Mouse (Mus musculus) layer of hippocampus, adult 2 months (tissue): ENCODE results near the gene Ralgapa2. TPM values are rescaled to one million over a fixed set of nuclear protein-coding genes. Genes with fewer than 3 reads are reported as not detected.

Experiments used
- DNase-seq, 2 experiments: peaks; one replicate each; pipeline ENCODE4 v3.0.0; 2022; ENCODE audit warnings: low spot score in 2 of 2
- H3K27ac ChIP-seq: fragments of 200-600 bp; 2 replicates; pipeline ENCODE4 v1.8.1; 2022
- H3K4me3 ChIP-seq: fragments of 200-600 bp; 2 replicates; pipeline ENCODE4 v1.8.1; 2022; ENCODE audit warnings: mild to moderate bottlenecking
- CTCF ChIP-seq: fragments of 200-600 bp; conservative IDR thresholded peaks from 2 replicates; pipeline ENCODE4 v1.8.1; 2022; ENCODE audit warnings: antibody characterized with exemption, mild to moderate bottlenecking, moderate library complexity
- total RNA-seq, 2 experiments: library from RNA; stranded (reverse); gene quantifications; 2 replicates each; pipeline ENCODE4 v1.2.3; 2021

Gene Ralgapa2
- total RNA-seq, 2 experiments from 2014 or later = 25.7 to 29.8 TPM

- Histone ChIP-seq H3K4me3 (no peak overlapping the region), H3K27ac (no peak overlapping the region)
- DNase-seq = no peak
- no peak for TF ChIP-seq CTCF
Observed at GRCm38 (mm10) chr2:146262215-146262614, 249.9 kb downstream of the Ralgapa2 start.

GRCm38 (mm10) chr2:146261146-146261545 is 251.0 kb downstream of the Ralgapa2 start:
- H3K4me3 ChIP-seq = no peak overlapping the region
- TF ChIP-seq CTCF = no peak
- no peak for DNase-seq
- no peak overlapping the region for H3K27ac ChIP-seq

DNA sequence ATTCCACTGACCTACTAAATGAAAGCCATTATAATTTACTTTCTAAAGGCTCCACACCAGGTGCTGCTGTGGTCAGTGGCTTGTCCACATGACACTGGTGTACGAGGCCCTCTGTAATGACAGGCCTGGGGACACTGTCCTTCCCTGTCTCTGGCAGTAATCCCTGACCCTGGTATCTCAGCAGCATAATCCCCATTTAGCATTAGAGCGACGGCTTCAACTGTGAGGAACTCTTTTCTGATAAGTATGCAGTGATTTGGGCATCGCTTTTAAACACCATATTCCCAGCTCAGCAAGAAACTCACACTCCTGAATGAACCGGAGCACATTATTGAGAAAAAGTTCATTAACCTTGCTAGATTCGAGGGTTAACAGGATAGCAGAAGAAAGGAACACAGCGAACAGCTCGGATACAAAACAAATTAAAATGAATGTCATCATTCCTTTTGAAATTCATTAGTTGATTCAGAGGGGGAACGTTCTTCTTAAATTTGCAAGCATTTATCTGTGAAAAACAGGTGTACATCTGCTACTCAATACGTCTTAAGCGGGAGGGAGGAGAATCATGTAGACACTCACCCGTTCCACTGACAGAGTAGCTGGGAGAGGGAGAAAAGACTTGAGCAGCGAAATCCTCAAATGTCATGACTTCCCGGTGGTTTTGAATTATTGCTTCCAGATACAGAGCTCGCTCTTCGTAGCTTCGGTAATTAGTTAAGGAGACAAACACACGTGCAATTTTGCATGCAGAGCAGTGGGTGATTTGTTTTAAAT is 252.2 kb downstream of the Ralgapa2 start:
- TF ChIP-seq CTCF = no peak
- no peak for DNase-seq
- peak overlapping the region; percentile 73; the same call in 1 of the 2 replicates for H3K27ac ChIP-seq
- no peak overlapping the region for H3K4me3 ChIP-seq

GRCm38 (mm10) chr2:146258736-146259469 is 253.2 kb downstream of the Ralgapa2 start:
- Histone ChIP-seq H3K4me3 (no peak overlapping the region), H3K27ac (peak overlapping the region; percentile 73)
- no peak for TF ChIP-seq CTCF
- DNase-seq = peak; percentile 24 to 42

DNA sequence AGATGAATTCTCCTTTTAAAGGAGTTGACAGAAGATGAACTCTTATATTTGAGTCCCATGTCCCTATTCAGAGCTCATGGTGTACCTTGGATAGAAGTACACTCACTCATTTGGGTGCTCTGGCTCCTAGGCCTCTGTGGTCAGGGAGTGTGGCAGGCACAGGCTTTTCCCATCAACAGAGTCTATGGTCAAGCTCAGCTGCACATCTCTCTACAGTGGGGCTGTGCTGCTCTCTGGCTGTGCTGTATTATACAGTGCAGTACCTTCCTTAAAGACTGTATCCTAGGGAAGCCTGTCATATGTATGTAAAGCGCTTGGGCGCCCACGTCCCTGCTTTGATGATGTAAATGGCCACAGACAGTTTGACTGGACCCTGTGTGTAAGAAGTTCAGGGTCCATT is 254.5 kb downstream of the Ralgapa2 start:
- H3K27ac ChIP-seq = peak overlapping the region; percentile 53
- no peak for DNase-seq
- no peak for TF ChIP-seq CTCF
- no peak overlapping the region for H3K4me3 ChIP-seq

DNA sequence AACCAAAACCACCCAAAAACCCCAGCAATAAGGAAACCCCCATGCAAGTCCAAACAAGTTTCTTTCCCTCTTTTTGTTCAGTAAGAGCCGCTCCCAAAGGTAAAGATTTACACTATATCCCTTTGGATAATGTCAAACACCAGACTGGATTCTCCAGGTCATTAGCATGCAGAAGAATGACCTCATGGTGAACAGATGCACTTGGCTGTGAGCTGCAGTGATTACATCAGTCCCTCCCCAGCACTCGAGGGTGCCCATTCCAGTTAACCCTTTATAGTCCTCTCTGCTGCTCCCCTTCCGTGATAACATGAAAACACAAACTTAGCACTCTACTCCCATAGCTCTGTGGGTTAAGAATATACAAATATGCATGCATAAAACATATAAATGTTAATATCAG is 255.1 kb downstream of the Ralgapa2 start:
- no peak for TF ChIP-seq CTCF
- no peak for DNase-seq
- H3K27ac ChIP-seq = peak overlapping the region; percentile 53; the same call in 1 of the 2 replicates
- H3K4me3 ChIP-seq = no peak overlapping the region

DNA sequence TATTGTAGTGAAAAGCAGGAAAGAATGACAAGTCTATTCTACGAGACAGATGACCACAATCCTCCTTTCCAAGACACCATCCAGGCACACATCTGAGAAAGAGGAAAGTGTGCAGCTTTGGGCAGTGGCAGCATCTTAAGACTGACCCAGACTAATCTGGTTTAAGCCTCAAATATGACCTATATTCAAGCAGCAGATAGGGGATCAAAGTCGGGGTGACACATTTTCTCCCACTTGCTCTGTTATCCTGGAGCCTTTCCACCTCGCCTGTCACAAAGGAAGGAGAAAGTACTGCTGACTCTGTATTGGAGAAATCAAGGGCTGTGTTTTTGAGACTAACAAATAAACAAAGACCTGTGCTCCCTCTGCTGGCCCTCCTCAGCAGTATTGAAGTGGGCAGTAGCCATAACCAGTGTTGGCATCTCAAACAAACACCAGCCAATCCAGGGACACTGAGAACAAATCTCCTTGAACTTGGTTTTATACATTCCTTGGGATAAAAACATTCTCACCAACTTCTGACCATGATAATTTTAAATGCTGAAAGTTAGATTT is 255.7 kb downstream of the Ralgapa2 start:
- Histone ChIP-seq H3K4me3 (no peak overlapping the region), H3K27ac (peak overlapping the region; percentile 1; the same call in 1 of the 2 replicates)
- DNase-seq = no peak
- peak; percentile 71 for TF ChIP-seq CTCF

DNA sequence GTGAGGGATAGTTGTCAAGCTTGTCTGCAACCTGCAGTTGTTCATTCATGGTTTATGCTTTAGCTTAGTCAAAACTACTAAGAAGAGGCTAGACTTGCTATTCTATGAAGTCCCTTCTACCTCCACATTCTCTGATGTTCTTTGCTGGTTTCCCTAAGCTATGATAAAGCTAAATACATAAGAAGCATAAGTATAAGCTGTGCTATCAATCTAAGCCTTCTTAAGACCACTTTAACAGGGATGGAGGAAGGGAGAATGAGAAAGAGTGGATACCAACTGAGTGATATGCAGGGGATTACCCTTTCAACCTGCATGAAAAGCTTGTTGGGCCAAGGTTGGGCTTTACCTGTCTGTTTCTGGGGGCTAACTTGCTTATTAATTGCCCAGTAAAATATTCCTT is 256.5 kb downstream of the Ralgapa2 start:
- DNase-seq = no peak
- TF ChIP-seq CTCF = no peak
- H3K27ac ChIP-seq = no peak overlapping the region
- H3K4me3 ChIP-seq = no peak overlapping the region

DNA sequence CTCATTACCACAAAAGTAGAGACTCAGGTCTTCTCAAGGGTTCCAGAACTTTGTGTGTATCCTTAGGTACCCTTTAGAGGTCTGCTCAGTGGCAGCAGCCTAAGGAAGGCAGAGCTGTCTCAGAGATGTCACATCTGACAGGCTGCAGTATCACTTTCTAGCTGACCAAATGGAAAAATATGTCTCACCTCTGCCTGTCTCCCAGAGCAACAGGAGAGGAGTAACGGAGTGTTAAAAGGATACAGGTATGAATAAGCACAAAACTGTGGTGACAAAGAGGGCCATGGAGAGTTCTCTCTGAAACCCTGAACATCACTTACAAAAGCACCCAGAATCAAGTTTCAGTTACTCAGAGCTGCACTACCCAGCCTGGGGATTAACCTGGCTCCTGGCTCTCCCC is 257.8 kb downstream of the Ralgapa2 start:
- Histone ChIP-seq H3K27ac (no peak overlapping the region), H3K4me3 (no peak overlapping the region)
- no peak for TF ChIP-seq CTCF
- no peak for DNase-seq

DNA sequence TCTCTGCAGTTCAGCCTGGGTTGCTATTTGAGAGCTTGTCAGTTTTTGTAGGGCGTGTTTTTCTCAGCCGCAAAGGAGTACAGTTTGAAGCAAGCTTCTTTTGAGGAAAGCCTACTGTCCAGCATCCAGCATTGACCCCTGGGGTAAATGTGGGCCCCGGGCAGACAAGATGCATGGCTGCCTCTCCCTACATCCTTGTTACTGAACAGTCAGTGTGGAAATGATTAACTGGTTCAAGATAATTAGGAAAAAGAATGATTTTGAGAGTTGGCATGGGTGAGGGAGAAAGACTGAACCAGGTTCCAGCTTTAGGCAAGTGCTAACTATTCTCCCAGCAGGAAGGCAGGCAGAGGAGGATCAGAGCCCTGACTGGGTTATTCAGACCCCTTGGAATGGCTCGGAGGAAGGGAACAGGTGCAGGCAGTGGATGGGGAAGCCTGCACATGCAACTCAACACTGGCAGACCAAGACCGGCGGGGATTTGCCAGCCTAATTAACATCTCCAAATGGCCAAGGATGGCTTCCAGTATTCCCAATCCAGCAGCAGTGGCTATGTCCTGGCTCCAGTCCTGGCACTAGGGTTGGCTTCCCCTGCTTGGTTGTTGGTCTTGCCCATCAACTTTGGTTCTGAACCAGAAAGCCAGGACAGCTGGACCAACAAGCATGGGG is 261.8 kb downstream of the Ralgapa2 start:
- no peak for TF ChIP-seq CTCF
- no peak overlapping the region for H3K4me3 ChIP-seq
- DNase-seq = no peak
- H3K27ac ChIP-seq = no peak overlapping the region

- no peak overlapping the region for H3K27ac ChIP-seq
- TF ChIP-seq CTCF = no peak
- DNase-seq = no peak
- H3K4me3 ChIP-seq = no peak overlapping the region
Observed at GRCm38 (mm10) chr2:146249033-146249432, 263.1 kb downstream of the Ralgapa2 start.

DNA sequence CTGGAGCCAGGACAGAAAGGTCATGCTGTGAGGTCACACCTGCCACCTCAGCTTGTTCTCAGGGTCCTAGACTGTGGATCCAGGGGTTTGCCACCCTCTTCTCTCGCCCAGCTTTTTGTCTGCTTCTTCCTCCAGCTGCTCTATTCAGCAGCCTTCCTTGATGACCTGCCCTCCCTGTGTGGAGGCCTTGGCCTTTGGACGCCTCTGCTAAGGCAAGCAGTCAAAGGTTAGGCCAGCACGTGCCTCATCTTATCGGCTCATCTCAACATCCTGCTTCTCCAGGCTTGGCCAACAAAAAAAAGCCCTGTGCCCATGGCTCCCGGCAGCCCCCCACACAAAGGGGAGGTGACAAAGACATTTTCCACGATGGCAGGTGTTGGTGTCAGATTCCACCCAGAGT is 264.6 kb downstream of the Ralgapa2 start:
- DNase-seq = no peak
- TF ChIP-seq CTCF = no peak
- Histone ChIP-seq H3K4me3 (no peak overlapping the region), H3K27ac (no peak overlapping the region)
